Mouse (Mus musculus): Measurements from ENCODE around the gene Ccdc103. TPM values are rescaled to one million over a fixed set of nuclear protein-coding genes. Genes with fewer than 3 reads are reported as not detected.

Ccdc103 gene
- polyA plus RNA-seq, 1 experiment from 2014 or later: 1.7 TPM

DNA sequence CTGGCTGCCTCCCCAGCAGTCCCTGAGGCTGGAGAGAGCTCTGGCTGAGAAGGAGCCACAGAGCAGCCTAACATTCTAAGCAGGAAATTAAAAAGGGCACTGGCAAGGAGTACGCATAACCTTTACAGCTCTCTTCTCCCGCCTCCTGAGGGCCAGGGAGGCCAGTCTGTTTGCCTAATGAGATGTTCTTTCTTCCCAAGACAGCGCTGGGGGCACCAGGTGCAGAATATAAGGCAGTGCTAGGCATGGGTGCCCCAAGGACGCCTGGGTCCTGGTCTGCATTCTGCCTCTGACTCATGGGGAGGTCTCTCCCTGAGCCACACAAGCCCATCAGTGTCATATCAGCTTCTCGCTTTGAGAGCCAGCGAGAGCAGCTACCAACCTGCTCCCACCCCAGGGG lies 40.5 kb downstream of the Ccdc103 start:
- no peak overlapping the region for H3K4me2 ChIP-seq (replicated peaks; ENCODE audit: low read depth, low read length)
- H3K27me3 ChIP-seq (ENCODE audit: control insufficient read depth, insufficient read depth, low read length): no peaks in the 10 kb centered on the region
- H3K9me3 ChIP-seq (ENCODE audit: control insufficient read depth, low read depth, low read length): no peaks in the 10 kb centered on the region
- H3K4me3 ChIP-seq (ENCODE audit: low read depth, low read length): no peak overlapping the region
- no peaks in the 10 kb centered on the region for H3K36me3 ChIP-seq (ENCODE audit: control insufficient read depth, insufficient read depth, low read length)
- no peak for ATAC-seq (ENCODE audit: insufficient number of reproducible peaks, insufficient read depth, low FRiP score, low read depth)
- H3K4me1 ChIP-seq (ENCODE audit: control insufficient read depth, insufficient read depth, low read length): peaks cover 13% of the 10 kb centered on the region; the same call in 1 of the 2 replicates
- 65% methylated on average over 6 of the region's 6 CpGs for WGBS
- no peak overlapping the region for H3K27ac ChIP-seq (ENCODE audit: low read length)
- no peak overlapping the region for H3K9ac ChIP-seq (replicated peaks; ENCODE audit: low read depth, low read length)

DNA sequence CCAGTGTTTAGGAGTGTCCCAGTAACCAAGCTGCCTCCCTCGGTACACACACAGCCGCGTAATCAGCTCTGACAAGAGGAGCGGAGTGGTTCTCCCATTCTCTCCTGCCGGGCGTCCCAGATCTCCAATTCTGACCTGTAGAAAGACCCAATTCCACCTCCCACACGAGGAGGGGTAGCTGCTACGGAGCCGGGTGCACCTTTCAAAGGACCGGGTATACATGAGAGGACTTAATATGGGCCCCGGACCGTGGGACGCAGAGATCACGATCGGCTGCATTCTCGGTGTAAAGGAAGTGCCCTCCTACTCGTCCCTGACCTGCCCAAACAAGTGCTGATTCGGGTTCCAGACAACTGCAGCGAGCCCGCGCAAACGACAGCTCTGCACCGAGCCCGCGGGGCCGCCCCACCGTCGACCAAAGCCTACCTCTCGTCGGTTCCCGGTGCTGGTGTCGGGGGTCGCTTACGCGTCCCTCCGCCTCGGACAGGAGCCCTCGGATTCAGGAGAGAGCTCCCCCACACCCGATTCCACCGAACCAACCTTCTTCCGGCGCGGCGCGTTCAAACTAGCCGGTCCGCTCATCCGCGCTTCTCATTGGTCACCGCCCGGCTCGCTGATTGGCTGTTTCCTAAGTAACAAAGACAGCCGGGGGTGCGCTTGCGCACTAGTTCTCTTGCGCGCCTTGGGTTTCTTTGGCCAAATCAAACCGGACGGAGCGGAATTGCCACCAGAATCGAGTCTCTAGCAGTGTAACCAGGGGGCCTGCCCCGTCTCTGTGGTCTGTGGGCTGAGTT lies 43.8 kb downstream of the Ccdc103 start, which contains the start of gene Kif18b:
Kif18b (minus strand) TSS at position 568 of the 794 bp plus-strand sequence.
- peak within 1 kb of the TSS; percentile 49 for H3K9ac ChIP-seq (replicated peaks; ENCODE audit: low read depth, low read length)

DNA sequence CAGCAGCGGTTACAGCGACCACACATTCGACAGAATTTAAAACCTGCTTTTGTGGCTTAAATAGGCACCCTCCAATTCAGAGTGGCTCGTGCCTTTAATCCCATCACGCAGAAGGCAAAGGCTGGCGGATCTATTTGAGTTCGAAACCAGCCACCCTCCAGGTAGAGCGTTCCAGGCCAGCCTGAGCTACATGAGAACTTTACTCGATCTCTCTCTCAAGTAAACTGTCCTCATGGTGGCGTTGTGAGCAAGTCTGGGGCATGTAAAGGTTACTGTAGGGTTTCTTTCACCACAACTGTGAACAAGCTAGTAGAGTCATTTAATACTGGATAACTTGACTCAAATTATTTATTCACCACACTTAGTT lies 44.3 kb downstream of the Ccdc103 start:
- no peaks in the 10 kb centered on the region for H3K9me3 ChIP-seq (ENCODE audit: control insufficient read depth, low read depth, low read length)
- ATAC-seq (ENCODE audit: insufficient number of reproducible peaks, insufficient read depth, low FRiP score, low read depth): peak; percentile 34; the same call in 1 of the 2 replicates
- 2% methylated on average over 10 of the region's 10 CpGs for WGBS

More for the DNA sequence above, 43.8 kb downstream of the Ccdc103 start, which contains the start of gene Kif18b:
- H3K36me3 ChIP-seq (ENCODE audit: control insufficient read depth, insufficient read depth, low read length): no peaks in the 10 kb centered on the region
- no peaks in the 10 kb centered on the region for H3K9me3 ChIP-seq (ENCODE audit: control insufficient read depth, low read depth, low read length)
- H3K4me1 ChIP-seq (ENCODE audit: control insufficient read depth, insufficient read depth, low read length): peaks cover 13% of the 10 kb centered on the region; the same call in 1 of the 2 replicates
- H3K27ac ChIP-seq (ENCODE audit: low read length): peak within 1 kb of the TSS; percentile 95
- H3K4me2 ChIP-seq (replicated peaks; ENCODE audit: low read depth, low read length): peak within 1 kb of the TSS; percentile 50
- H3K27me3 ChIP-seq (ENCODE audit: control insufficient read depth, insufficient read depth, low read length): no peaks in the 10 kb centered on the region
- peak; percentile 94 for ATAC-seq (ENCODE audit: insufficient number of reproducible peaks, insufficient read depth, low FRiP score, low read depth)
- H3K4me3 ChIP-seq (ENCODE audit: low read depth, low read length): peak within 1 kb of the TSS; percentile 72
- under 1% methylated on average over 62 of the region's 62 CpGs for WGBS

DNA sequence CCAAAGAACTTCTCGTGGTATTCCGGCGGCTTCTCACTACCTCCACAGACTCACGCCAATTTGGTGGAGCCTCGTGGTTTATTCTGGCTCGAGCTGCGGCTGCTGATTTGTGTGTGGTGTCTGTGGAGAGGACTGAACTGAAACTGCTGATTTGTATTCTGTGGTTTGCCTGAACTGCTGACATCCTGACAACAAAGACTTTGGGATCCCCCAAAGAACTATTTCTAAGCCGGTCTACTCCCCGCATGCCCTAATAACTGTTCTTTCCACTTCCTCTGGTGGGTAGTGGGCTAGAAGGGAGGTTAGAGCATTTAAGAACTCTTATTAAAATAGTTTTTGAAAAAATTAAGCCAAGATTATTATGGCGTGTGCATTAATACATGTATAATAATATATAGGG lies 49.7 kb downstream of the Ccdc103 start:
- WGBS: 94% methylated on average over 10 of the region's 10 CpGs
- no peak for ATAC-seq (ENCODE audit: insufficient number of reproducible peaks, insufficient read depth, low FRiP score, low read depth)
- H3K27me3 ChIP-seq (ENCODE audit: control insufficient read depth, insufficient read depth, low read length): no peaks in the 10 kb centered on the region
- no peak overlapping the region for H3K4me2 ChIP-seq (replicated peaks; ENCODE audit: low read depth, low read length)
- no peaks in the 10 kb centered on the region for H3K4me1 ChIP-seq (ENCODE audit: control insufficient read depth, insufficient read depth, low read length)
- no peak overlapping the region for H3K9ac ChIP-seq (replicated peaks; ENCODE audit: low read depth, low read length)
- no peaks in the 10 kb centered on the region for H3K9me3 ChIP-seq (ENCODE audit: control insufficient read depth, low read depth, low read length)
- no peak overlapping the region for H3K27ac ChIP-seq (ENCODE audit: low read length)
- H3K36me3 ChIP-seq (ENCODE audit: control insufficient read depth, insufficient read depth, low read length): no peaks in the 10 kb centered on the region
- no peak overlapping the region for H3K4me3 ChIP-seq (ENCODE audit: low read depth, low read length)

More for the DNA sequence above, 44.3 kb downstream of the Ccdc103 start:
- H3K4me1 ChIP-seq (ENCODE audit: control insufficient read depth, insufficient read depth, low read length): peaks cover 13% of the 10 kb centered on the region; the same call in 1 of the 2 replicates
- peak overlapping the region; percentile 95 for H3K27ac ChIP-seq (ENCODE audit: low read length)
- H3K4me2 ChIP-seq (replicated peaks; ENCODE audit: low read depth, low read length): peak overlapping the region; percentile 50
- peak overlapping the region; percentile 49 for H3K9ac ChIP-seq (replicated peaks; ENCODE audit: low read depth, low read length)
- peak overlapping the region; percentile 72 for H3K4me3 ChIP-seq (ENCODE audit: low read depth, low read length)
- no peaks in the 10 kb centered on the region for H3K27me3 ChIP-seq (ENCODE audit: control insufficient read depth, insufficient read depth, low read length)
- no peaks in the 10 kb centered on the region for H3K36me3 ChIP-seq (ENCODE audit: control insufficient read depth, insufficient read depth, low read length)

Other genes with a start within 250 kb of the Ccdc103 start
- 0.80 and 1.2 TPM in 2 replicates for gene Meioc, start 217.5 kb upstream of the Ccdc103 start, polyA plus RNA-seq (2014; fragmentation: Nextera tagmentation; extraction: Ambion mirVana)
- gene Ccdc43, start 183.4 kb upstream of the Ccdc103 start, polyA plus RNA-seq (2014; fragmentation: Nextera tagmentation; extraction: Ambion mirVana): 39.5 and 47.1 TPM in 2 replicates
- 5.5 and 6.8 TPM in 2 replicates for gene Adam11, start 119.8 kb upstream of the Ccdc103 start, polyA plus RNA-seq (2014; fragmentation: Nextera tagmentation; extraction: Ambion mirVana)
- gene Gjc1, start 61.5 kb upstream of the Ccdc103 start, polyA plus RNA-seq (2014; fragmentation: Nextera tagmentation; extraction: Ambion mirVana): 57.0 and 64.8 TPM in 2 replicates
- not detected in 2 replicates for gene Higd1b, start 45.4 kb upstream of the Ccdc103 start, polyA plus RNA-seq (2014; fragmentation: Nextera tagmentation; extraction: Ambion mirVana)
- gene Eftud2, start 219 bp upstream of the Ccdc103 start, polyA plus RNA-seq (2014; fragmentation: Nextera tagmentation; extraction: Ambion mirVana): 148 and 168 TPM in 2 replicates
- not detected in 2 replicates for gene Fam187a, start 4.0 kb downstream of the Ccdc103 start, polyA plus RNA-seq (2014; fragmentation: Nextera tagmentation; extraction: Ambion mirVana)
- gene Gfap, start 19.7 kb downstream of the Ccdc103 start, polyA plus RNA-seq (2014; fragmentation: Nextera tagmentation; extraction: Ambion mirVana): 0.34 and 0.62 TPM in 2 replicates
- gene Kif18b, start 43.9 kb downstream of the Ccdc103 start, polyA plus RNA-seq (2014; fragmentation: Nextera tagmentation; extraction: Ambion mirVana): 7.9 and 10.0 TPM in 2 replicates
- 9.4 and 11.1 TPM in 2 replicates for gene C1ql1, start 65.5 kb downstream of the Ccdc103 start, polyA plus RNA-seq (2014; fragmentation: Nextera tagmentation; extraction: Ambion mirVana)
- 55.1 and 62.4 TPM in 2 replicates for gene Nmt1, start 147.0 kb downstream of the Ccdc103 start, polyA plus RNA-seq (2014; fragmentation: Nextera tagmentation; extraction: Ambion mirVana)
- gene Dcakd, start 147.1 kb downstream of the Ccdc103 start, polyA plus RNA-seq (2014; fragmentation: Nextera tagmentation; extraction: Ambion mirVana): 185 and 198 TPM in 2 replicates
- 2.5 TPM in 2 replicates for gene Plcd3, start 220.5 kb downstream of the Ccdc103 start, polyA plus RNA-seq (2014; fragmentation: Nextera tagmentation; extraction: Ambion mirVana)
- 17.7 and 20.4 TPM in 2 replicates for gene Acbd4, start 220.5 kb downstream of the Ccdc103 start, polyA plus RNA-seq (2014; fragmentation: Nextera tagmentation; extraction: Ambion mirVana)
- 7.6 and 7.7 TPM in 2 replicates for gene Hexim1, start 235.0 kb downstream of the Ccdc103 start, polyA plus RNA-seq (2014; fragmentation: Nextera tagmentation; extraction: Ambion mirVana)

Measured in stomach, embryonic 14.5 days (tissue).